Mouse (Mus musculus): ENCODE data around the gene Ascl4. TPM values are rescaled to one million over a fixed set of nuclear protein-coding genes. Genes with fewer than 3 reads are reported as not detected.

Gene Ascl4
- polyA plus RNA-seq, 1 experiment: 0.14 TPM

DNA sequence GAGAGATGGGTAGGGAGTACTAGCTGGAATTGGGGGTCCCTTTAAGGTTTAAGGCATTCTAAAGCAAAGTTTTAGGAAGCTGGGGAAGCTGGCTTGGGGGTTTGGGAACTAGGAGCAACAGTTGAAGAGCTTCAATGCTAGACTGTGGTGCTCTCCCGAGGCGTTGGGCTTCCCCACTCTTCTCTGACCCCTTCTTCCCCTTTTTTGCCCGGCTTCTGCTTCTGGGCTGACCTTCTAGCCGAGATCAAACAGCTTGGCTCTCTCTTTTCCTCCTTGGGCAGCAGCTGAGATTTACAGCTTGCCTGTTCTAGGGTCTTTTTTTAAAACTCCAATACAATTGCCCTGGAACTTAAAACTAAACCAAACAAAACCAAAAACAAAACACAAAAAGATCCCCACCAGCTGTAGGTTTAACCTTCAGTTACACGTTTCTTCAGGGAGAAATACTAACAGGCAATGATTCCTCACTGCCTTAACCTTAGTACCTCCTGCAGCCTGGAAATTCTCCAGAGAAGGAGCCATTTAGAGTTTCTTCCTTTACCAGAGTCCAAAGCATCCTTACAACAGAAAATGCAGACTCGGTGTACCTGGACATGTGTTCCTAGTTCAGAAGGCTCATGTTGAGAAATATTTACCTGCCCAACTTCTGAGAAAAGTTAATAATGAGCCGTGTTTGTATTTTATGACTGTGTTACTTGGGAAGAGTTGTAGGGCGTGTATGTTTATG, 42.6 kb downstream of the Ascl4 start:
- Histone ChIP-seq H3K4me3 (ENCODE audit: control insufficient read depth, low read depth, low read length) (no peak overlapping the region), H3K27me3 (ENCODE audit: control insufficient read depth, insufficient read depth, low read length) (no peaks in the 10 kb centered on the region), H3K27ac (ENCODE audit: control insufficient read depth, insufficient read depth, low read depth, low read length) (no peak overlapping the region), H3K4me1 (ENCODE audit: control insufficient read depth, insufficient read depth, low read length) (no peaks in the 10 kb centered on the region; the same call in 1 of the 2 replicates), H3K36me3 (ENCODE audit: control insufficient read depth, insufficient read depth, low read length) (no peaks in the 10 kb centered on the region)
- TF ChIP-seq POLR2A (IDR thresholded peaks at IDR 0.05; ENCODE audit: control insufficient read depth, low read depth, low read length) (no peak), CTCF (IDR thresholded peaks at IDR 0.05; ENCODE audit: control insufficient read depth, insufficient read depth, insufficient replicate concordance, low read depth, low read length) (no peak)

DNA sequence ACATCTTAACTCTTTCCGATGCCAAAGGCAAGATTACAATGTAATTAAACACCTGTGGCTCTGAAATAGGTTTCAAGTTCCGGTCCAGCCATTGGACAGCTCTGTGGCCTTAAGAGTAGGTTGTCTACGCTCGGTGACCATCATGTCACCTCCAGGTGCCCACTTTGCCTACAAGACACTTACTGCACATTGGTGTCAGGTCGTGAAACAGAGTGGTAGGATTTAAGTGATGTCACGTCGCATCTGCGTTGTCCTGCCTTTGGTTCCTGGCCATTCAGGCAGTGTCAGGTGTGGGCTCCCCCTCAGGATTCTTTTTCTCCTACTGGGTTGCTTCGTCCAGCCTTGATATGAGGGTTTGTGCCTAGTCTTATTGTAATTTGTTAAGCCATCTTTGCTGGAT, 44.3 kb downstream of the Ascl4 start:
- no peak for TF ChIP-seq CTCF (IDR thresholded peaks at IDR 0.05; ENCODE audit: control insufficient read depth, insufficient read depth, insufficient replicate concordance, low read depth, low read length)
- no peak for TF ChIP-seq POLR2A (IDR thresholded peaks at IDR 0.05; ENCODE audit: control insufficient read depth, low read depth, low read length)
- no peak overlapping the region for H3K27ac ChIP-seq (ENCODE audit: control insufficient read depth, insufficient read depth, low read depth, low read length)
- no peaks in the 10 kb centered on the region for H3K27me3 ChIP-seq (ENCODE audit: control insufficient read depth, insufficient read depth, low read length)
- no peaks in the 10 kb centered on the region for H3K36me3 ChIP-seq (ENCODE audit: control insufficient read depth, insufficient read depth, low read length)
- no peaks in the 10 kb centered on the region; the same call in 1 of the 2 replicates for H3K4me1 ChIP-seq (ENCODE audit: control insufficient read depth, insufficient read depth, low read length)
- no peak overlapping the region for H3K4me3 ChIP-seq (ENCODE audit: control insufficient read depth, low read depth, low read length)

DNA sequence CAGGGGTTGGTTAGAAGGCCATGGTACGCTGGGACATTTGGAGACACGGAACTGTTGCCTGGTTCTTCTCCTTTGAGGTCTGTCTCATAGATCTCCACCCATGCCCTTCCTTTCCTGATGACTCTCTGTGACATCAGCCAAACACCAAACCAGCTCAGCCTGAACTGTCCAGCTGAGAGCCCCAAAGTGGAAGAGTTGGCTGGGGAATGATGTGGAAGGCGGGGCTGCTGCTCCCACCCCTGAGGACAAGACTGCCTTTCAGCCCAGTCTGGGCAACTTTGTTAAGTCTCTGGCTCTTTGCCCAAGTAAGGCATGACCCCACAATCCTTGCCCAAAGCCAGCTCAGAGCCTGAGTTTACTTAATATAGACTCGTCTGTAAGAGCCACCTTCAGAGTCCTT, 45.4 kb downstream of the Ascl4 start:
- Histone ChIP-seq H3K36me3 (ENCODE audit: control insufficient read depth, insufficient read depth, low read length) (no peaks in the 10 kb centered on the region), H3K27me3 (ENCODE audit: control insufficient read depth, insufficient read depth, low read length) (no peaks in the 10 kb centered on the region), H3K27ac (ENCODE audit: control insufficient read depth, insufficient read depth, low read depth, low read length) (no peak overlapping the region), H3K4me1 (ENCODE audit: control insufficient read depth, insufficient read depth, low read length) (no peaks in the 10 kb centered on the region; the same call in 1 of the 2 replicates), H3K4me3 (ENCODE audit: control insufficient read depth, low read depth, low read length) (no peak overlapping the region)
- TF ChIP-seq CTCF (IDR thresholded peaks at IDR 0.05; ENCODE audit: control insufficient read depth, insufficient read depth, insufficient replicate concordance, low read depth, low read length) (no peak), POLR2A (IDR thresholded peaks at IDR 0.05; ENCODE audit: control insufficient read depth, low read depth, low read length) (no peak)

DNA sequence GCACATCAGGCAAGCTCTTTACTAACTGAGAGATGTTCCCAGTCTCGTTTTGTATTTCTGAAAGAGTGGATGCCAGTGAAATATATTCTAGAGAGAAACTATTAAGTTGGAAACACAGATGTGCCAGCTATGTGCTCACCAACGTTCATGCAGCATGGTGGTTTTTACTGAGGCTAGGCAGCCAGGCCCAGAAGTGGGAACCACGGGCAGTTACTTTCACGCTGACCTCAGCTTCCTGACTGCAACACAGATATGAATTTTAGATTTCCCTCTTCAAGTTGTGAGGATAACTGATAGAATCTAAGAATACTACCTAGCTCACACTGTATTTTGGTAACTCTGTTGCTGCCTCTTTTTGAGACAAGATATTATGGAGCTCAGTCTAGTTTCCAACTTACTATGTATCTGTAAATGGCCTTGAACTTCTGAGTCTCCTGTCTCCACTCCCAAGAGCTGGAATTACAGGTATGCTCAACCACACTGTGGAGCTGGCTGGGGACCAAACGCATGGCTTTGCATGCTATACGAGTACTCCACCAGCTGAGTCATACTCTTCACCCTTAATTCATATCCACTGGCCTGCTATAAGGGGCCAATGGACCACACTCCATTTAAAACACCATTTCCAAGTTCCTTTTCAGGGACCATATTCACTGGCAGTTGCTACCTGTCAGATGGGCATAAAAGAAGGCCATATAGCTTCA, 62.1 kb downstream of the Ascl4 start:
- TF ChIP-seq POLR2A (IDR thresholded peaks at IDR 0.05; ENCODE audit: control insufficient read depth, low read depth, low read length) (no peak), CTCF (IDR thresholded peaks at IDR 0.05; ENCODE audit: control insufficient read depth, insufficient read depth, insufficient replicate concordance, low read depth, low read length) (no peak)
- Histone ChIP-seq H3K36me3 (ENCODE audit: control insufficient read depth, insufficient read depth, low read length) (no peaks in the 10 kb centered on the region), H3K4me3 (ENCODE audit: control insufficient read depth, low read depth, low read length) (no peak overlapping the region), H3K27ac (ENCODE audit: control insufficient read depth, insufficient read depth, low read depth, low read length) (no peak overlapping the region), H3K4me1 (ENCODE audit: control insufficient read depth, insufficient read depth, low read length) (no peaks in the 10 kb centered on the region), H3K27me3 (ENCODE audit: control insufficient read depth, insufficient read depth, low read length) (no peaks in the 10 kb centered on the region)

DNA sequence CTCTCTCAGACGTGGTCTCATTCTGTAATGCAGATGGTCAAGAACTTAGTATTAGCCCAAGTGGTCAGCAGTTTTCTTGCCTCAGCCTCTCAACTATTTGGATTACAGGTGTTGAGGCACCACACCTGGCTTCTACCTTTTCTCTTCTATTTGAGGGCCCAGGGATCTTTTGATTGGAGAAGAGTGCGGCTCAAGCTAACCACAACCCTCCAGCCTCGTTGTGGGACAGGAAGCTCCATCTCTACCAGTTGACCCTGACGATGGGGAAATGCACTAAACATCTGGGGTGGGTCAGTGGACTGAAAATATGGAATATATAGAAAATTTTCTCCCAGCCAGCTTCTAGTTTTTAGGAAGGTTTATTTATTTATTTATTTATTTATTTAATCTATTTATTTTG, 64.9 kb downstream of the Ascl4 start:
- H3K4me1 ChIP-seq (ENCODE audit: control insufficient read depth, insufficient read depth, low read length): no peaks in the 10 kb centered on the region
- H3K36me3 ChIP-seq (ENCODE audit: control insufficient read depth, insufficient read depth, low read length): no peaks in the 10 kb centered on the region
- H3K27me3 ChIP-seq (ENCODE audit: control insufficient read depth, insufficient read depth, low read length): no peaks in the 10 kb centered on the region
- no peak overlapping the region for H3K4me3 ChIP-seq (ENCODE audit: control insufficient read depth, low read depth, low read length)
- no peak overlapping the region for H3K27ac ChIP-seq (ENCODE audit: control insufficient read depth, insufficient read depth, low read depth, low read length)
- no peak for TF ChIP-seq POLR2A (IDR thresholded peaks at IDR 0.05; ENCODE audit: control insufficient read depth, low read depth, low read length)
- no peak for TF ChIP-seq CTCF (IDR thresholded peaks at IDR 0.05; ENCODE audit: control insufficient read depth, insufficient read depth, insufficient replicate concordance, low read depth, low read length)

DNA sequence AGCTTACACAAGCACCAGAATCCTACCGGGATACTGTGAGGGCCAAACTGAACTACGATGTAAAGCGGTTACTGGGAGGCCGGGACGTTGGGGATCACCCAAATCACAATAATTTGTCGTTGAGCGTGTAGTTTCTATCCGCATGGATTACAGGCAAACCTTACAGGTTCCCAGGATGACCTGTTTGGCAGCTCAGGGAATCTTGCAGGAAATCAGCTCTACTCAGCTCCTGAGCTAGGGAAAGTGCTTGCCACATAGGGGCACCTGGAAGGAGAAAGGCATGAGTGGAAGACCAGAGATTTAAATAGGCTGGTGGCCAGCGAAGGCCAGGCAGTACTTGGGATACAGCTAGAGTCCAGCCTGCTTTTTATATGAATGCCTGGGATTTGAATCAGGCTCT, 66.4 kb downstream of the Ascl4 start:
- no peaks in the 10 kb centered on the region for H3K27me3 ChIP-seq (ENCODE audit: control insufficient read depth, insufficient read depth, low read length)
- H3K4me3 ChIP-seq (ENCODE audit: control insufficient read depth, low read depth, low read length): no peak overlapping the region
- no peak for TF ChIP-seq CTCF (IDR thresholded peaks at IDR 0.05; ENCODE audit: control insufficient read depth, insufficient read depth, insufficient replicate concordance, low read depth, low read length)
- TF ChIP-seq POLR2A (IDR thresholded peaks at IDR 0.05; ENCODE audit: control insufficient read depth, low read depth, low read length): no peak
- no peak overlapping the region for H3K27ac ChIP-seq (ENCODE audit: control insufficient read depth, insufficient read depth, low read depth, low read length)
- H3K36me3 ChIP-seq (ENCODE audit: control insufficient read depth, insufficient read depth, low read length): no peaks in the 10 kb centered on the region
- no peaks in the 10 kb centered on the region for H3K4me1 ChIP-seq (ENCODE audit: control insufficient read depth, insufficient read depth, low read length)

DNA sequence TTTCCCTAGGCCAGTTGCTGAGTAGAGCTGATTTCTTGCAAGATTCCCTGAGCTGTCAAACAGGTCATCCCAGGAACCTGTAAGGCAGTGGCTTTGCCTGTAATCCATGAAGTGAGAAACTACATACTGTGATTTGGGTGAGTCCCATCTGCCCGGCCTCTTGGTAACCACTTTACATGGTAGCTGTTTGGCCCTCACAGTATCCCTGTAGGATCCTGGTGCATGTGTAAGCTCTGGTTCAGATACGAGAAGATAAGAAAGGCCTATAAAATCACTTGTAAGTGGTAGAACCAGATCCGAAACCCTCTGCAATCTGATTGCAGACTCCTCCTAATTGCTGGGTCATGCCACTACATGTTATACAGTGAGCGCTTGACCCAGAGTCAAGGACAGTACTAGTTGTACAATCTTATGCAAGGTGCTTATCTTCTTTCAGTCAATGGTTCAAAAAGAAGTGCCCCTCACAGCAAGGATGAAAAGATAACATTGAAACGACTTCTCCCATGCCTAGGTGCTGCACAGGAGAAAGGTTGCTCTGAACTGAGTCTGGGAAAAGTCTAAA, 67.1 kb downstream of the Ascl4 start:
- TF ChIP-seq CTCF (IDR thresholded peaks at IDR 0.05; ENCODE audit: control insufficient read depth, insufficient read depth, insufficient replicate concordance, low read depth, low read length) (no peak), POLR2A (IDR thresholded peaks at IDR 0.05; ENCODE audit: control insufficient read depth, low read depth, low read length) (no peak)
- Histone ChIP-seq H3K27ac (ENCODE audit: control insufficient read depth, insufficient read depth, low read depth, low read length) (no peak overlapping the region), H3K4me3 (ENCODE audit: control insufficient read depth, low read depth, low read length) (no peak overlapping the region), H3K4me1 (ENCODE audit: control insufficient read depth, insufficient read depth, low read length) (no peaks in the 10 kb centered on the region), H3K27me3 (ENCODE audit: control insufficient read depth, insufficient read depth, low read length) (no peaks in the 10 kb centered on the region), H3K36me3 (ENCODE audit: control insufficient read depth, insufficient read depth, low read length) (no peaks in the 10 kb centered on the region)

Other genes starting within 250 kb of the Ascl4 start
- 15.0 and 15.6 TPM in 2 replicates for gene Pwp1, start 98.2 kb upstream of the Ascl4 start, polyA plus RNA-seq (2012; rRNA removed)
- gene Prdm4, start 10.5 kb upstream of the Ascl4 start, polyA plus RNA-seq (2012; rRNA removed): 47.3 and 48.5 TPM in 2 replicates
- gene Rtcb, start 30.1 kb downstream of the Ascl4 start, polyA plus RNA-seq (2012; rRNA removed): 27.2 and 30.1 TPM in 2 replicates
- 0.13 and 0.38 TPM in 2 replicates for gene Bpifc, start 84.2 kb downstream of the Ascl4 start, polyA plus RNA-seq (2012; rRNA removed)
- gene Fbxo7, start 94.3 kb downstream of the Ascl4 start, polyA plus RNA-seq (2012; rRNA removed): 32.4 and 36.8 TPM in 2 replicates